Mouse (Mus musculus) intestine, embryonic 14.5 days (tissue): ENCODE data around the gene Arsk. TPM values are rescaled to one million over a fixed set of nuclear protein-coding genes. Genes with fewer than 3 reads are reported as not detected.

Experiments used
- ATAC-seq: fragments of 200-750 bp; cut with Nextera tagmentation; replicated peaks from 2 replicates; pipeline ENCODE4 v1.8.0; 2017; ENCODE audit warnings: low read depth, moderate number of reproducible peaks, moderate TSS enrichment, moderate library complexity; ENCODE audit not compliant: low FRiP score, low TSS enrichment
- DNase-seq: peaks from one replicate; pipeline ENCODE4 v3.0.0-alpha.2; 2018; ENCODE audit warnings: low spot score
- H3K27ac ChIP-seq: fragments of 300-500 bp; sonication (generic); 2 replicates; pipeline ENCODE4 v1.5.1; 2014; ENCODE audit warnings: low read depth, mild to moderate bottlenecking, control low read depth
- H3K27me3 ChIP-seq: fragments of 300-500 bp; sonication (generic); replicated peaks from 2 replicates; pipeline ENCODE4 v1.6.1; 2014; ENCODE audit warnings: low read length, control low read depth; ENCODE audit not compliant: control insufficient read depth, insufficient read depth
- H3K36me3 ChIP-seq: fragments of 300-500 bp; sonication (generic); 2 replicates; pipeline ENCODE4 v1.6.1; 2014; ENCODE audit warnings: low read length, control low read depth; ENCODE audit not compliant: control insufficient read depth, insufficient read depth
- H3K4me1 ChIP-seq: fragments of 300-500 bp; sonication (generic); replicated peaks from 2 replicates; pipeline ENCODE4 v1.6.1; 2014; ENCODE audit warnings: low read length, control low read depth, mixed read lengths; ENCODE audit not compliant: control insufficient read depth, insufficient read depth
- H3K4me2 ChIP-seq: fragments of 300-500 bp; sonication (generic); 2 replicates; pipeline ENCODE4 v1.6.1; 2014; ENCODE audit warnings: low read length
- H3K4me3 ChIP-seq: fragments of 300-500 bp; sonication (generic); 2 replicates; pipeline ENCODE4 v1.5.1; 2014; ENCODE audit warnings: low read depth, low read length, control low read depth, mixed read lengths
- H3K9ac ChIP-seq: fragments of 300-500 bp; sonication (generic); 2 replicates; pipeline ENCODE4 v1.6.1; 2014; ENCODE audit warnings: mild to moderate bottlenecking, low read length
- H3K9me3 ChIP-seq: fragments of 300-500 bp; sonication (generic); 2 replicates; pipeline ENCODE4 v1.6.1; 2016; ENCODE audit warnings: low read length, control low read depth; ENCODE audit not compliant: control insufficient read depth
- WGBS: fragments of 180-500 bp; shearing (Covaris S2); extraction: QIAGEN DNeasy Blood & Tissue Kit; methylation state at CpG from one replicate; pipeline ENCODE4 v1.1.7; 2014; 5-methylcytosine and 5-hydroxymethylcytosine counted together
- polyA plus RNA-seq: library from polyadenylated mRNA; unstranded; fragments of >200 nt; fragmentation: Nextera tagmentation; extraction: Ambion mirVana; gene quantifications from 2 replicates; pipeline ENCODE4 v1.2.1, GENCODE M21; 2014

The Arsk gene
- polyA plus RNA-seq, 1 experiment from 2014 or later, result 4.9 TPM

GRCm38 (mm10) chr13:76056261-76056724 lies 42.2 kb downstream of the Arsk start:
- peak overlapping the region; percentile 85 for H3K4me2 ChIP-seq
- DNase-seq, result no peak
- peak; percentile 88 for ATAC-seq
- peaks cover 8% of the 10 kb centered on the region; the same call in 1 of the 2 replicates for H3K4me1 ChIP-seq
- H3K9me3 ChIP-seq, result no peaks in the 10 kb centered on the region
- WGBS, result 1% methylated on average over 34 of the region's 34 CpGs
- H3K27me3 ChIP-seq, result peaks cover 50% of the 10 kb centered on the region
- no peaks in the 10 kb centered on the region for H3K36me3 ChIP-seq
- H3K4me3 ChIP-seq, result peak overlapping the region; percentile 31
- no peak overlapping the region for H3K27ac ChIP-seq
- H3K9ac ChIP-seq, result no peak overlapping the region

GRCm38 (mm10) chr13:76055391-76056232 lies 42.8 kb downstream of the Arsk start:
- peak; percentile 79 for DNase-seq
- ATAC-seq, result peak; percentile 48
- under 1% methylated on average over 59 of the region's 59 CpGs for WGBS
- Histone ChIP-seq H3K9ac (no peak overlapping the region; the same call in none of the 2 replicates), H3K36me3 (no peaks in the 10 kb centered on the region), H3K4me2 (peak overlapping the region; percentile 85), H3K27ac (no peak overlapping the region), H3K4me1 (peaks cover 8% of the 10 kb centered on the region; the same call in 1 of the 2 replicates), H3K27me3 (peaks cover 50% of the 10 kb centered on the region), H3K9me3 (no peaks in the 10 kb centered on the region), H3K4me3 (peak overlapping the region; percentile 31)

- no peak for DNase-seq
Measured at GRCm38 (mm10) chr13:76044971-76045370, 53.5 kb downstream of the Arsk start.

GRCm38 (mm10) chr13:76042455-76042854 lies 56.0 kb downstream of the Arsk start:
- 53% methylated on average over 1 of the region's 1 CpGs for WGBS
- no peak overlapping the region for H3K27ac ChIP-seq
- no peak overlapping the region for H3K4me2 ChIP-seq
- H3K4me1 ChIP-seq, result no peaks in the 10 kb centered on the region
- DNase-seq (no peak), ATAC-seq (no peak)
- H3K4me3 ChIP-seq, result no peak overlapping the region
- no peaks in the 10 kb centered on the region for H3K27me3 ChIP-seq
- no peaks in the 10 kb centered on the region for H3K9me3 ChIP-seq
- no peak overlapping the region for H3K9ac ChIP-seq
- H3K36me3 ChIP-seq, result no peaks in the 10 kb centered on the region

More at GRCm38 (mm10) chr13:76044971-76045370, 53.5 kb downstream of the Arsk start:
- ATAC-seq, result no peak
- Histone ChIP-seq H3K4me1 (no peaks in the 10 kb centered on the region), H3K4me2 (no peak overlapping the region), H3K4me3 (no peak overlapping the region), H3K27ac (no peak overlapping the region), H3K36me3 (no peaks in the 10 kb centered on the region), H3K27me3 (no peaks in the 10 kb centered on the region), H3K9me3 (no peaks in the 10 kb centered on the region), H3K9ac (no peak overlapping the region)

GRCm38 (mm10) chr13:76024588-76024987 lies 73.9 kb downstream of the Arsk start:
- Histone ChIP-seq H3K4me3 (no peak overlapping the region), H3K36me3 (no peaks in the 10 kb centered on the region), H3K27ac (no peak overlapping the region), H3K9me3 (no peaks in the 10 kb centered on the region), H3K27me3 (no peaks in the 10 kb centered on the region), H3K4me1 (no peaks in the 10 kb centered on the region), H3K4me2 (no peak overlapping the region), H3K9ac (no peak overlapping the region)
- no peak for DNase-seq
- ATAC-seq, result no peak
- 83% methylated on average over 3 of the region's 3 CpGs for WGBS

- Histone ChIP-seq H3K4me2 (no peak overlapping the region), H3K9ac (no peak overlapping the region), H3K27me3 (no peaks in the 10 kb centered on the region), H3K4me3 (no peak overlapping the region), H3K4me1 (peaks cover 7% of the 10 kb centered on the region; the same call in 1 of the 2 replicates), H3K27ac (no peak overlapping the region), H3K9me3 (no peaks in the 10 kb centered on the region), H3K36me3 (no peaks in the 10 kb centered on the region)
- ATAC-seq (no peak), DNase-seq (no peak)
- WGBS, result 90% methylated on average over 2 of the region's 2 CpGs
Measured at GRCm38 (mm10) chr13:76021782-76022181, 76.7 kb downstream of the Arsk start.

GRCm38 (mm10) chr13:76018844-76019400 lies 79.5 kb downstream of the Arsk start:
- ATAC-seq (peak; percentile 72), DNase-seq (no peak)
- Histone ChIP-seq H3K9me3 (no peaks in the 10 kb centered on the region), H3K9ac (peak overlapping the region; percentile 39; the same call in 1 of the 2 replicates), H3K4me2 (peak overlapping the region; percentile 76), H3K4me1 (peaks cover 7% of the 10 kb centered on the region; the same call in 1 of the 2 replicates), H3K36me3 (no peaks in the 10 kb centered on the region), H3K4me3 (peak overlapping the region; percentile 81), H3K27me3 (no peaks in the 10 kb centered on the region), H3K27ac (peak overlapping the region; percentile 95; the same call in 1 of the 2 replicates)
- 45% methylated on average over 5 of the region's 5 CpGs for WGBS

- H3K9me3 ChIP-seq, result no peaks in the 10 kb centered on the region
- H3K27ac ChIP-seq, result peak within 1 kb of the TSS; percentile 95
- no peaks in the 10 kb centered on the region for H3K27me3 ChIP-seq
- peak; percentile 99 for ATAC-seq
- H3K9ac ChIP-seq, result peak within 1 kb of the TSS; percentile 96
- H3K4me1 ChIP-seq, result peaks cover 7% of the 10 kb centered on the region; the same call in 1 of the 2 replicates
- H3K4me2 ChIP-seq, result peak within 1 kb of the TSS; percentile 76
- DNase-seq, result peak; percentile 96
- no peaks in the 10 kb centered on the region for H3K36me3 ChIP-seq
- 1% methylated on average over 50 of the region's 50 CpGs for WGBS
- peak within 1 kb of the TSS; percentile 81 for H3K4me3 ChIP-seq
Measured at GRCm38 (mm10) chr13:76017974-76018843, 80.3 kb downstream of the Arsk start, which contains the start of gene Rfesd. Gene Rfesd (minus strand): TSS chr13:76018719.
